Mouse (Mus musculus): ENCODE measurements at regions not wholly inside any gene's neighbourhood (a gene's known extent, or its start where the extent isn't known, plus 50 kb on each side); places are given as distances from the start of the nearest gene placed in this dataset.

- no peak for DNase-seq (ENCODE audit: low spot score in 2 of 2)
These were observed 845.4 kb downstream of the Pcdh18 start for GRCm38 (mm10) chr3:48911758-48912157.

- no peak for DNase-seq (ENCODE audit: low spot score in 2 of 2)
These were observed 866.7 kb downstream of the Pcdh18 start for GRCm38 (mm10) chr3:48890403-48890802.

DNA sequence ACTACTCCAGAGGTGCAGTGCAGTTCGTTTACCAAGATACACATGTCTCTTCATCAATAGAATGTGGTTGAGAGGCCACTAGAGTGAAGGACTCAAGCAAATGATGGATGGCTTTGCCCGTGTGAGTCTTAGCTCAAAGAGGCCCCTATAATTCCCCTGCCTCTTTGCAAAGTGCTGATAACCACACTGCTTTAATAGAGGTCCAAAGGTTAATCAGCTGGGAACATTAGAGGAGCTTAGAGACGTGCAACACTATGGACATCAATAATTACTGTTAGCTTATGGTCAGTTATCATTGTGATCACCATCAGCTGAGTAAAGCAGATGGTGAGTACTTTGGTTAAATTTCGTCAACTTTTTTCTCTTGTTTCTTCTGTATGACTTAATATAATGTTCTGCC, 869.2 kb downstream of the Pcdh18 start:
- DNase-seq (ENCODE audit: low spot score in 2 of 2), result no peak

DNA sequence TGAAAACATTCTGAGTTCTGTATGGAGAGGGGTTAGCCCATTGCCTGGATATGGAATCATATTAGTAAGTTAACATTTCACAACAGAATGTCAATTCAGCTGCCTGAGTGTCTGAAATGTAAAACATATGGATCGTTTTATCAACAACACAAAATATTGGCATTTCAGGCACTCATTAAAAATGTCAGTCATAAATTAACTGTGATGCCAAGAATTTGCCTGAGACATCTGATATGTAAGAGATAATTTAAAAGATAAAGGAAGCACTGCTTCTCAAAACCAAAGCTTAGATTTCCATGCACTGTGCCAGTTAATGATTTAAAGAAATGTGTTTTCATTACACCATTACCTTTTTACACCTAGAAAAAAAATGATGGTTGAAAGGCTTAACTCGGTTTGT, 887.6 kb downstream of the Pcdh18 start:
- DNase-seq (ENCODE audit: low spot score in 2 of 2), result no peak

- peak; percentile 13 to 69 for DNase-seq (ENCODE audit: low spot score in 2 of 2)
These were observed 911.0 kb downstream of the Pcdh18 start for GRCm38 (mm10) chr3:48846049-48846653.

GRCm38 (mm10) chr3:48840692-48841091, 916.4 kb downstream of the Pcdh18 start:
- no peak for DNase-seq (ENCODE audit: low spot score in 2 of 2)

- no peak for DNase-seq (ENCODE audit: low spot score in 2 of 2)
These were observed 933.8 kb downstream of the Pcdh18 start for GRCm38 (mm10) chr3:48823360-48823759.

- DNase-seq (ENCODE audit: low spot score in 2 of 2), result no peak
These were observed 952.7 kb downstream of the Pcdh18 start for GRCm38 (mm10) chr3:48804398-48804797.

- no peak for DNase-seq (ENCODE audit: low spot score in 2 of 2)
These were observed 985.4 kb downstream of the Pcdh18 start for GRCm38 (mm10) chr3:48771709-48772108.

All from frontal cortex, postnatal 10 days (tissue).